Mouse (Mus musculus) embryonic facial prominence, embryonic 13.5 days (tissue): ENCODE data around the gene Maea. TPM values are rescaled to one million over a fixed set of nuclear protein-coding genes. Genes with fewer than 3 reads are reported as not detected.
"Not testable (repeated sequence)": the region's sequence is repeated elsewhere in the genome, so short reads cannot be mapped to it uniquely, and the experiment has no call there.

Experiments used
- ATAC-seq: fragments of 200-750 bp; cut with Nextera tagmentation; 2 replicates; pipeline ENCODE4 v1.8.0; 2017; ENCODE audit warnings: low read depth; ENCODE audit not compliant: insufficient number of reproducible peaks, insufficient read depth, low FRiP score, low TSS enrichment
- H3K27ac ChIP-seq: fragments of 300-500 bp; sonication (generic); 2 replicates; pipeline ENCODE4 v1.5.1; 2015; ENCODE audit warnings: moderate library complexity, mild to moderate bottlenecking, inconsistent platforms
- H3K27me3 ChIP-seq: fragments of 300-500 bp; sonication (generic); 2 replicates; pipeline ENCODE4 v1.6.1; 2015; ENCODE audit warnings: mild to moderate bottlenecking, inconsistent platforms
- H3K36me3 ChIP-seq: fragments of 300-500 bp; sonication (generic); 2 replicates; pipeline ENCODE4 v1.6.1; 2015; ENCODE audit warnings: mild to moderate bottlenecking, inconsistent platforms
- H3K4me1 ChIP-seq: fragments of 300-500 bp; sonication (generic); 2 replicates; pipeline ENCODE4 v1.6.1; 2015; ENCODE audit warnings: inconsistent platforms
- H3K4me2 ChIP-seq: fragments of 300-500 bp; sonication (generic); 2 replicates; pipeline ENCODE4 v1.6.1; 2015; ENCODE audit warnings: moderate library complexity, mild to moderate bottlenecking, inconsistent platforms
- H3K4me3 ChIP-seq: fragments of 300-500 bp; sonication (generic); 2 replicates; pipeline ENCODE4 v1.5.1; 2015; ENCODE audit warnings: mild to moderate bottlenecking, inconsistent platforms
- H3K9ac ChIP-seq: fragments of 300-500 bp; sonication (generic); 2 replicates; pipeline ENCODE4 v1.6.1; 2015; ENCODE audit warnings: mild to moderate bottlenecking, inconsistent platforms
- H3K9me3 ChIP-seq: fragments of 300-500 bp; sonication (generic); 2 replicates; pipeline ENCODE4 v1.6.1; 2016; ENCODE audit warnings: inconsistent platforms
- WGBS: fragments of 180-500 bp; shearing (Covaris S2); methylation state at CpG from one replicate; pipeline ENCODE4 v1.1.7; 2015; ENCODE audit warnings: mixed read lengths; 5-methylcytosine and 5-hydroxymethylcytosine counted together
- polyA plus RNA-seq: library from polyadenylated mRNA; unstranded; fragments of >200 nt; fragmentation: Nextera tagmentation; extraction: Ambion mirVana; gene quantifications from 2 replicates; pipeline ENCODE4 v1.2.1, GENCODE M21; 2015

Maea gene
- polyA plus RNA-seq, 1 experiment from 2014 or later, result 131 TPM

GRCm38 (mm10) chr5:33342248-33342647 lies 6.9 kb downstream of the Maea start:
- H3K4me3 ChIP-seq, H3K27ac ChIP-seq, H3K4me1 ChIP-seq, H3K4me2 ChIP-seq, H3K27me3 ChIP-seq, H3K9ac ChIP-seq, ATAC-seq, H3K9me3 ChIP-seq: not testable (repeated sequence)
- WGBS, result 69% methylated on average over 3 of the region's 3 CpGs
- H3K36me3 ChIP-seq, result peaks cover 16% of the 10 kb centered on the region

- Histone ChIP-seq H3K4me3 (no peak overlapping the region), H3K9me3 (no peaks in the 10 kb centered on the region), H3K9ac (no peak overlapping the region), H3K36me3 (peaks cover 16% of the 10 kb centered on the region), H3K27me3 (no peaks in the 10 kb centered on the region), H3K27ac (no peak overlapping the region), H3K4me1 (0 out of 2 replicates have a peak, but pooled peaks cover 2% of the 10 kb centered on the region), H3K4me2 (no peak overlapping the region)
- ATAC-seq, result no peak
These were observed 7.5 kb downstream of the Maea start for GRCm38 (mm10) chr5:33342821-33343220.

GRCm38 (mm10) chr5:33343571-33343970 lies 8.3 kb downstream of the Maea start:
- H3K36me3 ChIP-seq, result peaks cover 10% of the 10 kb centered on the region; the same call in 1 of the 2 replicates
- H3K4me1 ChIP-seq, result 0 out of 2 replicates have a peak, but pooled peaks cover 2% of the 10 kb centered on the region
- no peak overlapping the region for H3K4me3 ChIP-seq
- no peak overlapping the region for H3K9ac ChIP-seq
- H3K9me3 ChIP-seq, result no peaks in the 10 kb centered on the region
- no peak overlapping the region for H3K27ac ChIP-seq
- no peak for ATAC-seq
- H3K4me2 ChIP-seq, result no peak overlapping the region
- H3K27me3 ChIP-seq, result no peaks in the 10 kb centered on the region

- H3K27me3 ChIP-seq, result no peaks in the 10 kb centered on the region
- WGBS, result 95% methylated on average over 3 of the region's 3 CpGs
- no peak overlapping the region for H3K4me3 ChIP-seq
- H3K4me1 ChIP-seq, result 0 out of 2 replicates have a peak, but pooled peaks cover 2% of the 10 kb centered on the region
- H3K36me3 ChIP-seq, result peaks cover 6% of the 10 kb centered on the region; the same call in 1 of the 2 replicates
- no peak overlapping the region for H3K4me2 ChIP-seq
- no peak overlapping the region for H3K9ac ChIP-seq
- H3K9me3 ChIP-seq, result no peaks in the 10 kb centered on the region
- no peak for ATAC-seq
- H3K27ac ChIP-seq, result no peak overlapping the region
These were observed 8.8 kb downstream of the Maea start for GRCm38 (mm10) chr5:33344070-33344469.

GRCm38 (mm10) chr5:33347620-33348019 lies 12.3 kb downstream of the Maea start:
- Histone ChIP-seq H3K36me3 (0 out of 2 replicates have a peak, but pooled peaks cover 3% of the 10 kb centered on the region), H3K27ac (no peak overlapping the region; the same call in 1 of the 2 replicates), H3K4me3 (no peak overlapping the region), H3K27me3 (no peaks in the 10 kb centered on the region), H3K4me2 (no peak overlapping the region), H3K9ac (no peak overlapping the region), H3K9me3 (no peaks in the 10 kb centered on the region), H3K4me1 (peaks cover 15% of the 10 kb centered on the region)
- no peak for ATAC-seq
- 74% methylated on average over 3 of the region's 3 CpGs for WGBS

GRCm38 (mm10) chr5:33349205-33349604 lies 13.9 kb downstream of the Maea start:
- Histone ChIP-seq H3K4me1 (peaks cover 22% of the 10 kb centered on the region), H3K9ac (no peak overlapping the region), H3K4me2 (no peak overlapping the region), H3K9me3 (no peaks in the 10 kb centered on the region), H3K4me3 (no peak overlapping the region), H3K27me3 (no peaks in the 10 kb centered on the region), H3K27ac (no peak overlapping the region), H3K36me3 (0 out of 2 replicates have a peak, but pooled peaks cover 3% of the 10 kb centered on the region)
- no peak for ATAC-seq
- 97% methylated on average over 5 of the region's 5 CpGs for WGBS

GRCm38 (mm10) chr5:33349706-33350105 lies 14.4 kb downstream of the Maea start:
- 73% methylated on average over 4 of the region's 4 CpGs for WGBS
- Histone ChIP-seq H3K27me3 (no peaks in the 10 kb centered on the region), H3K4me3 (no peak overlapping the region), H3K4me1 (peaks cover 22% of the 10 kb centered on the region), H3K9me3 (no peaks in the 10 kb centered on the region), H3K9ac (no peak overlapping the region), H3K36me3 (0 out of 2 replicates have a peak, but pooled peaks cover 3% of the 10 kb centered on the region), H3K27ac (no peak overlapping the region), H3K4me2 (no peak overlapping the region)
- no peak for ATAC-seq

- no peaks in the 10 kb centered on the region for H3K36me3 ChIP-seq
- 81% methylated on average over 3 of the region's 3 CpGs for WGBS
- no peak overlapping the region for H3K4me2 ChIP-seq
- no peak overlapping the region for H3K4me3 ChIP-seq
- no peak overlapping the region for H3K9ac ChIP-seq
- ATAC-seq, result no peak
- H3K4me1 ChIP-seq, result peaks cover 22% of the 10 kb centered on the region
- H3K9me3 ChIP-seq, result no peaks in the 10 kb centered on the region
- no peaks in the 10 kb centered on the region for H3K27me3 ChIP-seq
- no peak overlapping the region for H3K27ac ChIP-seq
These were observed 16.4 kb downstream of the Maea start for GRCm38 (mm10) chr5:33351556-33352272.

GRCm38 (mm10) chr5:33352273-33352645 lies 16.9 kb downstream of the Maea start:
- Histone ChIP-seq H3K27ac (0 out of 2 replicates have a peak overlapping the region, but pooled peaks have one; percentile 29), H3K9ac (no peak overlapping the region), H3K4me3 (no peak overlapping the region), H3K4me2 (no peak overlapping the region), H3K27me3 (no peaks in the 10 kb centered on the region), H3K9me3 (no peaks in the 10 kb centered on the region), H3K36me3 (no peaks in the 10 kb centered on the region), H3K4me1 (peaks cover 22% of the 10 kb centered on the region)
- WGBS, result 70% methylated on average over 8 of the region's 8 CpGs
- no peak for ATAC-seq

GRCm38 (mm10) chr5:33353011-33353410 lies 17.7 kb downstream of the Maea start:
- H3K4me1 ChIP-seq, result peaks cover 22% of the 10 kb centered on the region
- H3K4me2 ChIP-seq, result no peak overlapping the region
- no peak overlapping the region for H3K4me3 ChIP-seq
- no peak overlapping the region for H3K9ac ChIP-seq
- WGBS, result 34% methylated on average over 3 of the region's 3 CpGs
- H3K27ac ChIP-seq, result peak overlapping the region; percentile 29; the same call in 1 of the 2 replicates
- no peak for ATAC-seq
- no peaks in the 10 kb centered on the region for H3K9me3 ChIP-seq
- peaks cover 1% of the 10 kb centered on the region; the same call in 1 of the 2 replicates for H3K36me3 ChIP-seq
- H3K27me3 ChIP-seq, result no peaks in the 10 kb centered on the region

- Histone ChIP-seq H3K27me3 (no peaks in the 10 kb centered on the region), H3K9me3 (no peaks in the 10 kb centered on the region), H3K9ac (no peak overlapping the region), H3K27ac (no peak overlapping the region), H3K4me3 (no peak overlapping the region), H3K4me1 (peaks cover 10% of the 10 kb centered on the region), H3K36me3 (peaks cover 44% of the 10 kb centered on the region), H3K4me2 (no peak overlapping the region)
- no peak for ATAC-seq
- WGBS, result 91% methylated on average over 1 of the region's 1 CpGs
These were observed 22.2 kb downstream of the Maea start for GRCm38 (mm10) chr5:33357494-33357893.

GRCm38 (mm10) chr5:33358467-33358866 lies 23.2 kb downstream of the Maea start:
- Histone ChIP-seq H3K27me3 (no peaks in the 10 kb centered on the region), H3K9me3 (no peaks in the 10 kb centered on the region), H3K4me3 (no peak overlapping the region), H3K4me1 (peaks cover under 1% of the 10 kb centered on the region; the same call in 1 of the 2 replicates), H3K4me2 (no peak overlapping the region), H3K27ac (no peak overlapping the region), H3K36me3 (peaks cover 53% of the 10 kb centered on the region), H3K9ac (no peak overlapping the region)
- no peak for ATAC-seq
- 93% methylated on average over 4 of the region's 4 CpGs for WGBS
